Mouse (Mus musculus) kidney, embryonic 15.5 days (tissue): ENCODE measurements around the gene Nceh1. TPM values are rescaled to one million over a fixed set of nuclear protein-coding genes. Genes with fewer than 3 reads are reported as not detected.
A peak's percentile ranks its signal among the peaks of the same experiment; 100 is the strongest.

Experiments
- ATAC-seq: fragments of 200-750 bp; cut with Nextera tagmentation; replicated peaks from 2 replicates; pipeline ENCODE4 v1.8.0; 2017; ENCODE audit warnings: moderate TSS enrichment; ENCODE audit not compliant: low FRiP score
- H3K27ac ChIP-seq: fragments of 300-500 bp; sonication (generic); 2 replicates; pipeline ENCODE4 v1.5.1; 2015; ENCODE audit warnings: mild to moderate bottlenecking, inconsistent platforms
- H3K27me3 ChIP-seq: fragments of 300-500 bp; sonication (generic); 2 replicates; pipeline ENCODE4 v1.6.1; 2015; ENCODE audit warnings: inconsistent platforms
- H3K36me3 ChIP-seq: fragments of 300-500 bp; sonication (generic); 2 replicates; pipeline ENCODE4 v1.6.1; 2015; ENCODE audit warnings: inconsistent platforms
- H3K4me1 ChIP-seq: fragments of 300-500 bp; sonication (generic); 2 replicates; pipeline ENCODE4 v1.6.1; 2015; ENCODE audit warnings: inconsistent platforms
- H3K4me2 ChIP-seq: fragments of 300-500 bp; sonication (generic); 2 replicates; pipeline ENCODE4 v1.6.1; 2015; ENCODE audit warnings: moderate library complexity, mild to moderate bottlenecking, inconsistent platforms
- H3K4me3 ChIP-seq: fragments of 300-500 bp; sonication (generic); replicated peaks from 2 replicates; pipeline ENCODE4 v1.5.1; 2015; ENCODE audit warnings: mild to moderate bottlenecking, inconsistent platforms
- H3K9ac ChIP-seq: fragments of 300-500 bp; sonication (generic); 2 replicates; pipeline ENCODE4 v1.6.1; 2015; ENCODE audit warnings: mild to moderate bottlenecking, inconsistent platforms
- H3K9me3 ChIP-seq: fragments of 300-500 bp; sonication (generic); replicated peaks from 2 replicates; pipeline ENCODE4 v1.6.1; 2016; ENCODE audit warnings: inconsistent platforms
- WGBS: fragments of 180-500 bp; shearing (Covaris S2); methylation state at CpG from one replicate; pipeline ENCODE4 v1.1.7; 2015; ENCODE audit warnings: mixed read lengths; 5-methylcytosine and 5-hydroxymethylcytosine counted together
- polyA plus RNA-seq: library from polyadenylated mRNA; unstranded; fragments of >200 nt; fragmentation: Nextera tagmentation; extraction: Ambion mirVana; gene quantifications from 2 replicates; pipeline ENCODE4 v1.2.1, GENCODE M21; 2015

The Nceh1 gene
- polyA plus RNA-seq, 1 experiment from 2014 or later: 16.3 TPM

DNA sequence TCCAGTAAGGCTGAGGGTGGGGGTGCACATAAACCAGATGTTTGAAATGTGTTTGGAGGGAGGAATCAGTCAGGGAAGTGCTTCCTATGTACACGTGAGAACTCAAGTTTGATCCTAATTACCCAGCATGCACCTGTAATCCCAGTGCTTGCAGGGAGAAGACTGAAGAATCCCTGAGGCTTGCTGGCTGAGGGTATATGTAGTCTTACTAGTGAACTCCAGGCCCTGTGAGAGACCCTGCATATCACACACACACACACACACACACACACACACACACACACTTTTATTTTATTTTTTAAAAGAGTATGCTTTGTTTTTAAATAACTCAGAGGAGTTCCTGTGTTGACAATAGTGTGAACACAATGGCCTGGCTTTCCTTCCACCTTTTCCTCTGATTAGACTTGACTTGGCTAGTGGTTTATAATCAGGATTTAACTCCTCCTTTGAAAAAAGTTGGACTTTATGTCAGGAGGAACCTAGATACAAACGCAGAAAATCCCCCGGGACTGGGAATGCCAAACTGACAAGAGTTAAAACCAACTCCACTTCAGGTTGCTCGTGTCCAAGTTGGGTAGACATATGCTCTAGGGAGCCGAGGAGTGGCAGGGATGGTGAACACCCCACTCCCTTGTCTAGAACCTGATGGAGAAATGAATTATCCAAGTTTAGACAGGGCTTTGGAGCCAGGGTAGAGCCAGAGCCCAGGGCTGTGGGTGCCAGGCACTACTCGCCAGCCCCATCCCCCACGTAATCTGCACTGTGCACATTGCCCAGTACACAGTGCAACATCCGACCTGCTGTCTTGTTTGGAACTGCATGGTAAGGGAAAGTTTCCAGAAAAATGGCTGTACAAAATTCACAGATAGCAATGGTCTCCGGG, 138.1 kb downstream of the Nceh1 start:
- H3K27me3 ChIP-seq: no peaks in the 10 kb centered on the region
- no peak overlapping the region for H3K4me3 ChIP-seq
- peaks cover 22% of the 10 kb centered on the region; the same call in 1 of the 2 replicates for H3K4me1 ChIP-seq
- no peak overlapping the region for H3K4me2 ChIP-seq
- ATAC-seq: no peak
- WGBS: 77% methylated on average over 9 of the region's 9 CpGs
- no peaks in the 10 kb centered on the region for H3K9me3 ChIP-seq
- H3K27ac ChIP-seq: peak overlapping the region; percentile 32; the same call in 1 of the 2 replicates
- H3K9ac ChIP-seq: no peak overlapping the region
- no peaks in the 10 kb centered on the region for H3K36me3 ChIP-seq

GRCm38 (mm10) chr3:27322591-27322990, 139.8 kb downstream of the Nceh1 start:
- no peak overlapping the region for H3K9ac ChIP-seq
- no peaks in the 10 kb centered on the region for H3K27me3 ChIP-seq
- WGBS: 77% methylated on average over 9 of the region's 9 CpGs
- no peak overlapping the region for H3K4me3 ChIP-seq
- ATAC-seq: no peak
- H3K36me3 ChIP-seq: no peaks in the 10 kb centered on the region
- no peak overlapping the region for H3K27ac ChIP-seq
- H3K4me1 ChIP-seq: peaks cover 11% of the 10 kb centered on the region; the same call in 1 of the 2 replicates
- no peaks in the 10 kb centered on the region for H3K9me3 ChIP-seq
- no peak overlapping the region for H3K4me2 ChIP-seq

DNA sequence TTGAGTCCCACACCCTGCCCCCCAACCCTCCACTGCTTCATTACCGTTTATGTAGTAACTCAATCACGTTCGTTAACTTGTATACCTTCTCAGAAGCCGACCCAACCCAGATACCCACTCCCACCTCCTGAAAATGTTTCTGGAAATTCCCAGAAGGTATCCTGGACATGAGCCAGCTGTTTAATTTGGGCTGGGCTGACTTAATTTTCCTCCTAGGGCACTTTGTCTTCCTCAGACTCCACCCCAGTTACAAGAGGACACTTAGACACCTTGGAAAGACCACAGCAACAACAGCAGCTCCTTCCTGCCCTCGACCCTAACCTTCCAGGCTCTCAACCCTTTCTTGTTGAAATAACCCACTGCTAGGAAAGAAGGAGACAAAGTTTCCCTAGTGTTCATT, 140.8 kb downstream of the Nceh1 start:
- H3K27me3 ChIP-seq: no peaks in the 10 kb centered on the region
- H3K36me3 ChIP-seq: no peaks in the 10 kb centered on the region
- ATAC-seq: no peak
- no peak overlapping the region for H3K9ac ChIP-seq
- no peak overlapping the region for H3K4me3 ChIP-seq
- no peaks in the 10 kb centered on the region for H3K9me3 ChIP-seq
- peaks cover 11% of the 10 kb centered on the region; the same call in 1 of the 2 replicates for H3K4me1 ChIP-seq
- peak overlapping the region; percentile 13; the same call in 1 of the 2 replicates for H3K27ac ChIP-seq
- H3K4me2 ChIP-seq: no peak overlapping the region
- WGBS: 13% methylated on average over 5 of the region's 5 CpGs

- peak; percentile 77 for ATAC-seq
- H3K4me1 ChIP-seq: peaks cover 9% of the 10 kb centered on the region; the same call in 1 of the 2 replicates
- no peak overlapping the region for H3K9ac ChIP-seq
- WGBS: 34% methylated on average over 4 of the region's 4 CpGs
- no peak overlapping the region for H3K4me3 ChIP-seq
- H3K27ac ChIP-seq: no peak overlapping the region
- no peaks in the 10 kb centered on the region for H3K9me3 ChIP-seq
- no peaks in the 10 kb centered on the region for H3K36me3 ChIP-seq
- H3K4me2 ChIP-seq: no peak overlapping the region
- no peaks in the 10 kb centered on the region for H3K27me3 ChIP-seq
These were observed 143.9 kb downstream of the Nceh1 start for GRCm38 (mm10) chr3:27326633-27327191.

DNA sequence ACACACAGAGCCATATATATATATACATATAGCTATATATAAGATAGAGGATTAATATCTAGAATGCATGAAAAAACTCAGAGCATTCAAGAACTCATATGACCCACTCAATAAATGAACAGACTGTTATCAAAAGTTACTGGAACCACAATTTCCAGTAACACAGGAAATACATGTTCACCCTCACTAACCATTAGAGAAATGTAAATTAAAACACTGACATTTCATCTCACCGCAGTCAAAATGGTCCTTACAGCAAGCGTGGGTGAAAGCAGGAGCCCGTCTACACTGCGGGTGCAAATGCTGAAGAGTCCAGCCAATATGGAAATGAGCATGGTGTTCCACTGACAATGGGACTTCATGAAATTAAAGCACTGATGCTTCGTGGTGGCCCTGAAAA, 147.9 kb downstream of the Nceh1 start:
- no peak overlapping the region for H3K4me2 ChIP-seq
- WGBS: 88% methylated on average over 5 of the region's 5 CpGs
- ATAC-seq: no peak
- H3K4me1 ChIP-seq: peaks cover 11% of the 10 kb centered on the region; the same call in 1 of the 2 replicates
- no peak overlapping the region for H3K9ac ChIP-seq
- no peak overlapping the region for H3K4me3 ChIP-seq
- no peak overlapping the region for H3K27ac ChIP-seq
- H3K9me3 ChIP-seq: no peaks in the 10 kb centered on the region
- no peaks in the 10 kb centered on the region for H3K27me3 ChIP-seq
- H3K36me3 ChIP-seq: no peaks in the 10 kb centered on the region

Other genes with a start within 250 kb of the Nceh1 start
- gene Ect2, start 29.1 kb upstream of the Nceh1 start, polyA plus RNA-seq: 60.9 and 66.7 TPM in 2 replicates
- gene Tnfsf10, start 134.1 kb downstream of the Nceh1 start, polyA plus RNA-seq: 0.44 and 0.45 TPM in 2 replicates
- not detected in 2 replicates for gene Ghsr, start 188.4 kb downstream of the Nceh1 start, polyA plus RNA-seq